Mouse (Mus musculus) cerebellum, adult 2 months (tissue): Measurements from ENCODE around the gene Tspan12. TPM values are rescaled to one million over a fixed set of nuclear protein-coding genes. Genes with fewer than 3 reads are reported as not detected.

Experiments used
- DNase-seq, 2 experiments: peaks; one replicate each; pipeline ENCODE4 v3.0.0; 2021
- H3K27ac ChIP-seq: fragments of 200-500 bp; 2 replicates; pipeline ENCODE4 v1.5.1; 2012; ENCODE audit warnings: low read length, control low read depth, inconsistent platforms; ENCODE audit not compliant: insufficient read depth
- H3K27me3 ChIP-seq: fragments of 200-500 bp; 2 replicates; pipeline ENCODE4 v1.6.1; 2012; ENCODE audit warnings: inconsistent platforms, mild to moderate bottlenecking, low read length, moderate library complexity; ENCODE audit not compliant: control insufficient read depth, insufficient read depth
- H3K4me1 ChIP-seq: fragments of 200-500 bp; 2 replicates; pipeline ENCODE4 v1.6.1; 2011; ENCODE audit warnings: low read length; ENCODE audit not compliant: control insufficient read depth, insufficient read depth
- H3K4me3 ChIP-seq: fragments of 200-500 bp; replicated peaks from 2 replicates; pipeline ENCODE3; 2011; ENCODE audit warnings: mild to moderate bottlenecking, low read depth, low read length, control low read depth; ENCODE audit not compliant: insufficient read depth
- CTCF ChIP-seq: fragments of 200-500 bp; IDR thresholded peaks from 2 replicates; pipeline ENCODE4 v1.5.1; 2011; ENCODE audit warnings: low read depth, mild to moderate bottlenecking, control low read depth, low read length, moderate library complexity, borderline replicate concordance; ENCODE audit not compliant: insufficient read depth
- POLR2A ChIP-seq: fragments of 200-500 bp; IDR thresholded peaks from 2 replicates; pipeline ENCODE4 v1.6.1; 2011; ENCODE audit warnings: low read length, control low read depth, borderline replicate concordance; ENCODE audit not compliant: insufficient read depth
- WGBS: fragments of 180-500 bp; shearing (Covaris S2); methylation state at CpG from one replicate; pipeline ENCODE4 v1.1.7; 2018; 5-methylcytosine and 5-hydroxymethylcytosine counted together
- polyA plus RNA-seq: library from polyadenylated mRNA; depleted of rRNA; stranded (reverse); fragments of >200 nt; gene quantifications from 2 replicates; pipeline ENCODE4 v1.2.3, GENCODE M21; 2012

The Tspan12 gene
- polyA plus RNA-seq, 1 experiment = 17.8 TPM

- WGBS = 8% methylated on average over 7 of the region's 7 CpGs
- no peak for TF ChIP-seq CTCF
- no peak for TF ChIP-seq POLR2A
- H3K27ac ChIP-seq = no peak overlapping the region
- no peaks in the 10 kb centered on the region for H3K4me1 ChIP-seq
- peak in 1 of 2 experiments; percentile 7 for DNase-seq
- no peak overlapping the region for H3K4me3 ChIP-seq
- no peaks in the 10 kb centered on the region; the same call in 1 of the 2 replicates for H3K27me3 ChIP-seq
Measured at GRCm38 (mm10) chr6:21857843-21858242, 5.5 kb upstream of the Tspan12 start.

GRCm38 (mm10) chr6:21855921-21856320 is 3.6 kb upstream of the Tspan12 start:
- Histone ChIP-seq H3K27ac (no peak overlapping the region), H3K4me3 (no peak overlapping the region), H3K4me1 (no peaks in the 10 kb centered on the region), H3K27me3 (no peaks in the 10 kb centered on the region; the same call in 1 of the 2 replicates)
- DNase-seq = no peak
- WGBS = 64% methylated on average over 7 of the region's 7 CpGs
- TF ChIP-seq CTCF (no peak), POLR2A (no peak)

GRCm38 (mm10) chr6:21853342-21853741 is 1.0 kb upstream of the Tspan12 start:
- H3K27ac ChIP-seq = no peak overlapping the region
- H3K4me1 ChIP-seq = no peaks in the 10 kb centered on the region
- no peak for DNase-seq
- H3K27me3 ChIP-seq = no peaks in the 10 kb centered on the region; the same call in 1 of the 2 replicates
- TF ChIP-seq CTCF (no peak), POLR2A (no peak)
- H3K4me3 ChIP-seq = no peak overlapping the region
- 77% methylated on average over 6 of the region's 6 CpGs for WGBS

- no peak overlapping the region for H3K27ac ChIP-seq
- DNase-seq = peak; percentile 56 to 61
- H3K27me3 ChIP-seq = no peaks in the 10 kb centered on the region
- TF ChIP-seq POLR2A = no peak
- no peak for TF ChIP-seq CTCF
- H3K4me3 ChIP-seq = peak overlapping the region; percentile 65
- WGBS = under 1% methylated on average over 62 of the region's 62 CpGs
- no peaks in the 10 kb centered on the region for H3K4me1 ChIP-seq
Measured at GRCm38 (mm10) chr6:21851596-21852343, 545 bp downstream of the Tspan12 start.

GRCm38 (mm10) chr6:21851346-21851595 is 1.0 kb downstream of the Tspan12 start:
- H3K4me3 ChIP-seq = peak overlapping the region; percentile 65
- no peak overlapping the region for H3K27ac ChIP-seq
- under 1% methylated on average over 5 of the region's 5 CpGs for WGBS
- H3K27me3 ChIP-seq = no peaks in the 10 kb centered on the region
- TF ChIP-seq POLR2A (no peak), CTCF (no peak)
- no peaks in the 10 kb centered on the region for H3K4me1 ChIP-seq
- DNase-seq = no peak

- 31% methylated on average over 21 of the region's 21 CpGs for WGBS
- Histone ChIP-seq H3K27ac (no peak overlapping the region), H3K27me3 (no peaks in the 10 kb centered on the region), H3K4me1 (no peaks in the 10 kb centered on the region), H3K4me3 (no peak overlapping the region)
- TF ChIP-seq CTCF = no peak
- TF ChIP-seq POLR2A = no peak
- peak; percentile 7 to 16 for DNase-seq
Measured at GRCm38 (mm10) chr6:21850526-21851345, 1.6 kb downstream of the Tspan12 start.

- TF ChIP-seq POLR2A (no peak), CTCF (no peak)
- Histone ChIP-seq H3K4me1 (no peaks in the 10 kb centered on the region), H3K4me3 (no peak overlapping the region), H3K27me3 (no peaks in the 10 kb centered on the region), H3K27ac (no peak overlapping the region)
- WGBS = 97% methylated on average over 4 of the region's 4 CpGs
- no peak for DNase-seq
Measured at GRCm38 (mm10) chr6:21848808-21849207, 3.5 kb downstream of the Tspan12 start.

GRCm38 (mm10) chr6:21839976-21840775 is 12.1 kb downstream of the Tspan12 start:
- TF ChIP-seq POLR2A (no peak), CTCF (no peak)
- Histone ChIP-seq H3K4me1 (no peaks in the 10 kb centered on the region), H3K27me3 (no peaks in the 10 kb centered on the region), H3K27ac (no peak overlapping the region), H3K4me3 (no peak overlapping the region)
- WGBS = 21% methylated on average over 9 of the region's 9 CpGs
- DNase-seq = no peak
